Mouse (Mus musculus) heart, postnatal 0 days (tissue): Measurements from ENCODE around the gene Sod2.
"Not testable (repeated sequence)": the region's sequence is repeated elsewhere in the genome, so short reads cannot be mapped to it uniquely, and the experiment has no call there.

Source experiments
- CTCF ChIP-seq: IDR thresholded peaks from 2 replicates; pipeline ENCODE4 v1.5.1; 2016; ENCODE audit warnings: antibody characterized with exemption, control low read depth, low read depth
- EP300 ChIP-seq: IDR thresholded peaks from 2 replicates; pipeline ENCODE4 v1.6.1; 2016; ENCODE audit warnings: antibody characterized with exemption, low read depth

GRCm38 (mm10) chr17:13062882-13063281 is 56.2 kb downstream of the Sod2 start:
- TF ChIP-seq EP300, CTCF: not testable (repeated sequence)
